Mouse (Mus musculus) myocyte (in vitro differentiated cells): ENCODE results near the gene Bbs9.

Experiments
- CEBPB ChIP-seq: IDR thresholded peaks from 2 replicates; pipeline ENCODE4 v1.6.1; 2011; ENCODE audit warnings: mild to moderate bottlenecking, moderate library complexity; ENCODE audit not compliant: poor library complexity, insufficient read depth, severe bottlenecking
- E2F4 ChIP-seq: IDR thresholded peaks from one replicate; pipeline ENCODE4 v1.6.1; 2011; ENCODE audit warnings: mild to moderate bottlenecking, control low read depth, moderate library complexity; ENCODE audit not compliant: insufficient read depth
- MAX ChIP-seq: IDR thresholded peaks from one replicate; pipeline ENCODE4 v1.6.1; 2011; ENCODE audit warnings: low read depth, mild to moderate bottlenecking, control low read depth
- MYOD1 ChIP-seq, 3 experiments: IDR thresholded peaks; one replicate each; pipeline ENCODE4 v1.6.1; 2011; ENCODE audit warnings: control low read depth in 2 of 3, low read depth in 2 of 3, mild to moderate bottlenecking in 2 of 3, moderate library complexity in 1 of 3; ENCODE audit not compliant: insufficient read length in 2 of 3, control insufficient read depth in 1 of 3
- POLR2A ChIP-seq: IDR thresholded peaks from one replicate; pipeline ENCODE4 v1.6.1; 2011; ENCODE audit warnings: low read depth, mild to moderate bottlenecking, control low read depth, moderate library complexity; ENCODE audit not compliant: insufficient read length
- POLR2AphosphoS2 ChIP-seq: IDR thresholded peaks from one replicate; pipeline ENCODE4 v1.6.1; 2011; ENCODE audit warnings: low read depth, control low read depth; ENCODE audit not compliant: insufficient read length
- REST ChIP-seq: IDR thresholded peaks from one replicate; pipeline ENCODE4 v1.6.1; 2011; ENCODE audit warnings: mild to moderate bottlenecking, control low read depth, moderate library complexity; ENCODE audit not compliant: insufficient read depth, insufficient read length
- TCF12 ChIP-seq: IDR thresholded peaks from one replicate; pipeline ENCODE4 v1.6.1; 2011; ENCODE audit warnings: mild to moderate bottlenecking, control low read depth; ENCODE audit not compliant: poor library complexity, insufficient read depth, severe bottlenecking
- TCF3 ChIP-seq: IDR thresholded peaks from one replicate; pipeline ENCODE4 v1.6.1; 2011; ENCODE audit warnings: low read depth, control low read depth; ENCODE audit not compliant: insufficient read length
- USF1 ChIP-seq: IDR thresholded peaks from one replicate; pipeline ENCODE4 v1.6.1; 2011; ENCODE audit warnings: low read depth, mild to moderate bottlenecking, control low read depth, moderate library complexity

DNA sequence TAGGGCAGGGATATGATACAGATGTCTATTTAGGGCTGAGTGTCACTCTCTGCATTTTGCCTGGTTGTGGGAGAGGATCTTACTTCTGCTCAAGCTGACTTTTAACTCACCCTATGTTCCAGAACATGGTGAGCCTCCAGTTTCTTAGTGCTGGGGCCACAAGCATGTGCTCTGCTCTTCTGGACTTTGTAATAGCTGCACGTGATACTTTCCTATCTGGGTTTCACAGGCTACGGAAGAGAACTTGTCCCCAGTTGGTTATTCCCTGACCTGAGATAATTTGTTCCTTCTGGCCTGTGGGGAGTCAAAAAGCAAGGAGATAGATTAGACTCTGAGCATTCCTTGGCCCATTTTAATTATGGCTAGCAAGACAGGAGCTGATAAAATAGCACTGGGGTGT lies 30.1 kb downstream of the Bbs9 start:
- TF ChIP-seq TCF3 (no peak), POLR2A (no peak), USF1 (no peak), MAX (no peak), MYOD1 (IDR thresholded peaks at IDR 0.05; ENCODE audit: control insufficient read depth in 1 of 3, insufficient read length in 2 of 3, low read depth in 2 of 3) (no peak), E2F4 (no peak), POLR2AphosphoS2 (no peak), TCF12 (no peak), CEBPB (no peak), REST (no peak)
